13 mouse cellular contexts compared by ENCODE assay signal in the genomic region with DNA sequence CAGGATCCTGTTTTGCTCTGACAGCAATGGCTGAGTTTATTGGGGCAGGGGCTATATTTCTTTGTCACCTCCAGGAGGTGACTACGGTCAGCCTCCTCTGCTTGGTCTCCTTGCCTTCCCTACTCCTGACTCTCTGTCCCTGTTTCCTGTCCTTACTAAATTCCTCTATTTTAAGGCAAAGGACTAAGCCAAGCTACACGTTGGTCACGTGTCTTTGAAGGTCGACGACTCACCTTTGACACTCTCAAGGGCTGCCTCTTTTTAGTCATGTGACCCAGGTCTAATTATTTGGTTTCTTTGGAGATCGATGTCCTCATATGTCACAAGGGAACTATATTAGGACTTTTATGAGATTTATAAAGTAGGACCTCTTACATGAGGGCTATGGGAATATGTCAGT.
A peak's percentile ranks its signal among the peaks of the same experiment; 100 is the strongest.
DNase-seq lines count a peak whose midpoint lies in the region; ATAC-seq lines count a peak whose summit lies in the region.
"Had no signal": no experiment of that assay in that cellular context is flagged by ENCODE, and none has a peak within 500 bp of the region (broad histone marks: within the 10 kb centered on the region; RNA-seq: fewer than 3 reads in every experiment).

No protein-coding gene starts in this region.

- 77% methylated on average over 6 of the region's 6 CpGs for WGBS in heart, embryonic 10.5 days
- WGBS in heart, embryonic 11.5 days (ENCODE audit: insufficient replicate concordance) = 73% methylated on average over 6 of the region's 6 CpGs
- 81% methylated on average over 6 of the region's 6 CpGs for WGBS in lung, embryonic 15.5 days
- WGBS in limb, embryonic 10.5 days = 79% methylated on average over 6 of the region's 6 CpGs
- WGBS in neural tube, embryonic 15.5 days = 77% methylated on average over 6 of the region's 6 CpGs

- peaks cover 33% of the 10 kb centered on the region for H3K4me1 ChIP-seq in heart, embryonic 10.5 days
- peaks cover 23% of the 10 kb centered on the region for H3K4me1 ChIP-seq in heart, embryonic 11.5 days (ENCODE audit: control insufficient read depth, insufficient read depth, low read length)
- peaks cover 51% of the 10 kb centered on the region for H3K4me1 ChIP-seq in lung, embryonic 15.5 days
- H3K4me1 ChIP-seq in limb, embryonic 10.5 days = peaks cover 43% of the 10 kb centered on the region
- peaks cover 41% of the 10 kb centered on the region for H3K4me1 ChIP-seq in neural tube, embryonic 15.5 days

- ATAC-seq in heart, embryonic 11.5 days (replicated peaks; ENCODE audit: insufficient number of reproducible peaks, low FRiP score, low TSS enrichment) = no peak
- ATAC-seq in lung, embryonic 15.5 days (ENCODE audit: borderline replicate concordance, extremely low read depth, low FRiP score, low TSS enrichment) = no peak
- ATAC-seq in neural tube, embryonic 15.5 days (ENCODE audit: low FRiP score) = no peak
- no peak for ATAC-seq in cerebellum, adult (ENCODE audit: insufficient number of reproducible peaks, low FRiP score, low TSS enrichment)

- H3K9me3 ChIP-seq in heart, embryonic 10.5 days = no peaks in the 10 kb centered on the region
- H3K9me3 ChIP-seq in heart, embryonic 11.5 days (replicated peaks; ENCODE audit: control insufficient read depth, low read length) = no peaks in the 10 kb centered on the region
- no peaks in the 10 kb centered on the region for H3K9me3 ChIP-seq in lung, embryonic 15.5 days
- H3K9me3 ChIP-seq in limb, embryonic 10.5 days (replicated peaks) = no peaks in the 10 kb centered on the region
- H3K9me3 ChIP-seq in neural tube, embryonic 15.5 days (replicated peaks) = no peaks in the 10 kb centered on the region
- H3K9me3 ChIP-seq: embryonic facial prominence, embryonic 15.5 days; limb, embryonic 15.5 days; megakaryocyte, embryonic 14.5 days had no signal

- H3K27me3 ChIP-seq in heart, embryonic 10.5 days (ENCODE audit: insufficient read depth, poor library complexity, severe bottlenecking) = no peaks in the 10 kb centered on the region
- H3K27me3 ChIP-seq in heart, embryonic 11.5 days (ENCODE audit: control insufficient read depth, insufficient read depth, low read length) = no peaks in the 10 kb centered on the region
- H3K27me3 ChIP-seq in lung, embryonic 15.5 days = no peaks in the 10 kb centered on the region
- H3K27me3 ChIP-seq in limb, embryonic 10.5 days (ENCODE audit: low read depth, poor library complexity, severe bottlenecking) = no peaks in the 10 kb centered on the region
- H3K27me3 ChIP-seq in neural tube, embryonic 15.5 days (replicated peaks) = no peaks in the 10 kb centered on the region
- H3K27me3 ChIP-seq: embryonic facial prominence, embryonic 15.5 days; limb, embryonic 15.5 days had no signal

- no peak for DNase-seq in heart, embryonic 10.5 days (ENCODE audit: low spot score)
- no peak for DNase-seq in lung, postnatal 4 days
- DNase-seq in limb, embryonic 10.5 days (ENCODE audit: low spot score) = no peak
- DNase-seq in thymus, postnatal 0 days (ENCODE audit: low spot score) = no peak
- DNase-seq: gastrocnemius, postnatal 14 days; thymus, adult 2 months had no signal

- no peak overlapping the region for H3K4me2 ChIP-seq in heart, embryonic 11.5 days
- no peak overlapping the region for H3K4me2 ChIP-seq in lung, embryonic 15.5 days
- H3K4me2 ChIP-seq in neural tube, embryonic 15.5 days = no peak overlapping the region
- H3K4me2 ChIP-seq: embryonic facial prominence, embryonic 15.5 days; limb, embryonic 15.5 days had no signal

- H3K4me3 ChIP-seq in heart, embryonic 10.5 days = no peak overlapping the region
- H3K4me3 ChIP-seq in heart, embryonic 11.5 days (ENCODE audit: low read depth, low read length) = no peak overlapping the region
- no peak overlapping the region for H3K4me3 ChIP-seq in lung, embryonic 15.5 days
- no peak overlapping the region for H3K4me3 ChIP-seq in limb, embryonic 10.5 days
- no peak overlapping the region for H3K4me3 ChIP-seq in neural tube, embryonic 15.5 days (replicated peaks)
- H3K4me3 ChIP-seq: embryonic facial prominence, embryonic 15.5 days; limb, embryonic 15.5 days; megakaryocyte, embryonic 14.5 days had no signal

- peak overlapping the region; percentile 70 for H3K27ac ChIP-seq in heart, embryonic 10.5 days
- no peak overlapping the region for H3K27ac ChIP-seq in heart, embryonic 11.5 days (ENCODE audit: low read depth, low read length)
- peak overlapping the region; percentile 73; the same call in 1 of the 2 replicates for H3K27ac ChIP-seq in lung, embryonic 15.5 days
- peak overlapping the region; percentile 63; the same call in 1 of the 2 replicates for H3K27ac ChIP-seq in limb, embryonic 10.5 days
- H3K27ac ChIP-seq in neural tube, embryonic 15.5 days (replicated peaks) = peak overlapping the region; percentile 28
- H3K27ac ChIP-seq: embryonic facial prominence, embryonic 15.5 days had no signal

- no peaks in the 10 kb centered on the region for H3K36me3 ChIP-seq in heart, embryonic 10.5 days
- H3K36me3 ChIP-seq in heart, embryonic 11.5 days (ENCODE audit: control insufficient read depth, insufficient read depth, low read length) = no peaks in the 10 kb centered on the region
- no peaks in the 10 kb centered on the region for H3K36me3 ChIP-seq in lung, embryonic 15.5 days
- no peaks in the 10 kb centered on the region for H3K36me3 ChIP-seq in limb, embryonic 10.5 days
- H3K36me3 ChIP-seq in neural tube, embryonic 15.5 days = no peaks in the 10 kb centered on the region
- H3K36me3 ChIP-seq: embryonic facial prominence, embryonic 15.5 days; limb, embryonic 15.5 days had no signal

- H3K9ac ChIP-seq in heart, embryonic 11.5 days (ENCODE audit: low read depth, low read length) = no peak overlapping the region
- no peak overlapping the region for H3K9ac ChIP-seq in lung, embryonic 15.5 days
- no peak overlapping the region for H3K9ac ChIP-seq in neural tube, embryonic 15.5 days (replicated peaks)
- H3K9ac ChIP-seq: embryonic facial prominence, embryonic 15.5 days; limb, embryonic 15.5 days had no signal
